50 mouse cellular contexts compared by ENCODE assay signal in genomic region chr9:49425585-49425984, GRCm38 (mm10). TPM values are rescaled to one million over a fixed set of nuclear protein-coding genes. Genes with fewer than 3 reads are reported as not detected.
"Had no signal": no experiment of that assay in that cellular context is flagged by ENCODE, and none has a peak within 500 bp of the region (broad histone marks: within the 10 kb centered on the region; RNA-seq: fewer than 3 reads in every experiment).

No protein-coding gene starts in this region.

- H3K9me3 ChIP-seq: heart, embryonic 12.5 days; heart, embryonic 13.5 days; heart, embryonic 15.5 days; hindbrain, embryonic 10.5 days; hindbrain, embryonic 12.5 days; hindbrain, embryonic 13.5 days; hindbrain, embryonic 15.5 days; intestine, embryonic 15.5 days; kidney, embryonic 15.5 days had no signal

- H3K4me2 ChIP-seq: heart, embryonic 11.5 days; heart, embryonic 12.5 days; heart, embryonic 13.5 days; heart, embryonic 15.5 days; hindbrain, embryonic 12.5 days; hindbrain, embryonic 13.5 days; hindbrain, embryonic 14.5 days; hindbrain, embryonic 15.5 days; intestine, embryonic 15.5 days; kidney, embryonic 15.5 days had no signal

- H3K27me3 ChIP-seq: heart, embryonic 12.5 days; heart, embryonic 13.5 days; heart, embryonic 15.5 days; hindbrain, embryonic 12.5 days; hindbrain, embryonic 13.5 days; hindbrain, embryonic 15.5 days; intestine, embryonic 15.5 days; kidney, embryonic 15.5 days had no signal

- H3K4me1 ChIP-seq: heart, embryonic 12.5 days; heart, embryonic 13.5 days; heart, embryonic 15.5 days; hindbrain, embryonic 13.5 days; hindbrain, embryonic 15.5 days; intestine, embryonic 15.5 days; kidney, embryonic 15.5 days had no signal

- H3K27ac ChIP-seq: heart, embryonic 13.5 days; heart, embryonic 15.5 days; hindbrain, embryonic 10.5 days; hindbrain, embryonic 12.5 days; hindbrain, embryonic 13.5 days; hindbrain, embryonic 14.5 days; hindbrain, embryonic 15.5 days; hindbrain, postnatal 0 days; intestine, embryonic 15.5 days; kidney, embryonic 15.5 days; kidney, postnatal 0 days; layer of hippocampus, adult 2 months; left cerebral cortex, adult 2 months had no signal

- H3K4me3 ChIP-seq: heart, embryonic 12.5 days; heart, embryonic 13.5 days; heart, embryonic 15.5 days; hindbrain, embryonic 10.5 days; hindbrain, embryonic 12.5 days; hindbrain, embryonic 13.5 days; hindbrain, embryonic 15.5 days; intestine, embryonic 15.5 days; kidney, embryonic 15.5 days; layer of hippocampus, adult 2 months; left cerebral cortex, adult 2 months had no signal

- H3K36me3 ChIP-seq: heart, embryonic 12.5 days; heart, embryonic 13.5 days; heart, embryonic 15.5 days; hindbrain, embryonic 10.5 days; hindbrain, embryonic 12.5 days; hindbrain, embryonic 13.5 days; hindbrain, embryonic 15.5 days; intestine, embryonic 15.5 days; kidney, embryonic 15.5 days had no signal

- DNase-seq: heart, postnatal 10 days; heart, postnatal 14 days; heart, postnatal 36 days; heart, postnatal 4 days; kidney, adult 11 months; kidney, adult 18-20 months; kidney, adult 2 months; kidney, adult 8-10 months; kidney, adult 9 months; kidney, postnatal 10 days; kidney, postnatal 14 days; kidney, postnatal 25 days; kidney, postnatal 36 days; kidney, postnatal 4 days; layer of hippocampus, adult 9-11 months; layer of hippocampus, postnatal 36 days had no signal

- H3K9ac ChIP-seq: heart, embryonic 12.5 days; heart, embryonic 13.5 days; heart, embryonic 15.5 days; hindbrain, embryonic 12.5 days; hindbrain, embryonic 13.5 days; hindbrain, embryonic 14.5 days; hindbrain, embryonic 15.5 days; intestine, embryonic 15.5 days; kidney, embryonic 15.5 days had no signal

RNA-seq across cellular contexts. Expression of gene Ankk1, which starts 1.2 kb away (rescaled TPM):
- total RNA-seq: heart, postnatal 10 days; heart, postnatal 14 days; heart, postnatal 25 days; heart, postnatal 36 days; heart, postnatal 4 days; hematopoietic stem cell, adult 5-6 weeks; layer of hippocampus, adult 18-20 months; layer of hippocampus, adult 2 months; layer of hippocampus, postnatal 10 days; layer of hippocampus, postnatal 14 days; layer of hippocampus, postnatal 25 days; layer of hippocampus, postnatal 36 days; left cerebral cortex, adult 18-20 months; left cerebral cortex, adult 2 months; left cerebral cortex, adult 8-10 months had no signal
- polyA plus RNA-seq: heart, embryonic 11.5 days; heart, embryonic 12.5 days; heart, embryonic 13.5 days; heart, embryonic 14.5 days; heart, embryonic 15.5 days; heart, embryonic 16.5 days; heart, postnatal 0 days; hindbrain, embryonic 10.5 days; hindbrain, embryonic 11.5 days; hindbrain, embryonic 12.5 days; hindbrain, embryonic 13.5 days; hindbrain, embryonic 14.5 days; hindbrain, embryonic 15.5 days; hindbrain, embryonic 16.5 days; hindbrain, postnatal 0 days; inflammation-experienced regulatory T-cells, adult 6 months; intestine, embryonic 14.5 days; intestine, embryonic 15.5 days; intestine, embryonic 16.5 days; intestine, postnatal 0 days; kidney, adult 2 months; kidney, embryonic 14.5 days; kidney, embryonic 15.5 days; kidney, postnatal 0 days; large intestine, adult 2 months had no signal
